Mouse (Mus musculus) olfactory bulb, adult 2 months (tissue): ENCODE results near the gene Cdh22.

ENCODE experiments used
- CTCF ChIP-seq: fragments of 200-500 bp; IDR thresholded peaks from 2 replicates; pipeline ENCODE4 v1.5.1; 2012; ENCODE audit warnings: low read depth, mild to moderate bottlenecking, low read length, moderate library complexity; ENCODE audit not compliant: insufficient read depth
- POLR2A ChIP-seq: fragments of 200-500 bp; IDR thresholded peaks from 2 replicates; pipeline ENCODE4 v1.6.1; 2012; ENCODE audit warnings: mild to moderate bottlenecking, low read depth, low read length, moderate library complexity; ENCODE audit not compliant: insufficient read depth

GRCm38 (mm10) chr2:165160466-165160865, 74.2 kb downstream of the Cdh22 start:
- TF ChIP-seq CTCF (no peak), POLR2A (no peak)
